Mouse (Mus musculus) ES-Bruce4 (cell line): ENCODE results near the gene Tsga10ip. TPM values are rescaled to one million over a fixed set of nuclear protein-coding genes. Genes with fewer than 3 reads are reported as not detected.

Experiments
- H3K27ac ChIP-seq: 2 replicates; pipeline ENCODE4 v1.5.1; 2012; ENCODE audit warnings: low read length, inconsistent platforms; ENCODE audit not compliant: insufficient read depth
- H3K27me3 ChIP-seq: 2 replicates; pipeline ENCODE4 v1.6.1; 2012; ENCODE audit warnings: mild to moderate bottlenecking, low read length, inconsistent platforms; ENCODE audit not compliant: control insufficient read depth, poor library complexity, insufficient read depth, severe bottlenecking
- H3K36me3 ChIP-seq: 2 replicates; pipeline ENCODE4 v1.6.1; 2012; ENCODE audit warnings: inconsistent platforms, mild to moderate bottlenecking, low read length, moderate library complexity; ENCODE audit not compliant: control insufficient read depth, poor library complexity, insufficient read depth, severe bottlenecking
- H3K4me1 ChIP-seq: one replicate; pipeline ENCODE4 v1.8.1; 2011; ENCODE audit warnings: low read length; ENCODE audit not compliant: control insufficient read depth, insufficient read depth
- H3K4me3 ChIP-seq: 2 replicates; pipeline ENCODE4 v1.5.1; 2011; ENCODE audit warnings: low read depth, mild to moderate bottlenecking, low read length
- H3K9ac ChIP-seq: 2 replicates; pipeline ENCODE4 v1.6.1; 2012; ENCODE audit warnings: low read depth, mild to moderate bottlenecking, inconsistent platforms; ENCODE audit not compliant: poor library complexity, severe bottlenecking
- H3K9me3 ChIP-seq: replicated peaks from 2 replicates; pipeline ENCODE4 v1.6.1; 2012; ENCODE audit warnings: mild to moderate bottlenecking, low read length, inconsistent platforms; ENCODE audit not compliant: control insufficient read depth, poor library complexity, insufficient read depth, severe bottlenecking
- CTCF ChIP-seq: IDR thresholded peaks from one replicate; pipeline ENCODE4 v1.8.1; 2011; ENCODE audit warnings: low read depth, low read length
- EP300 ChIP-seq: IDR thresholded peaks from 2 replicates; pipeline ENCODE4 v1.6.1; 2011; ENCODE audit warnings: low read depth, low read length; ENCODE audit not compliant: insufficient read depth
- POLR2A ChIP-seq: IDR thresholded peaks from one replicate; pipeline ENCODE4 v1.8.1; 2011; ENCODE audit warnings: low read length; ENCODE audit not compliant: insufficient read depth
- polyA plus RNA-seq: library from polyadenylated mRNA; stranded (reverse); fragments of >200 nt; gene quantifications from 2 replicates; pipeline ENCODE4 v1.2.4, GENCODE M21; 2011; ENCODE audit warnings: low read depth; ENCODE audit not compliant: missing spikeins, insufficient read depth, insufficient read length

Gene Tsga10ip
- polyA plus RNA-seq, 1 experiment, result not detected

GRCm38 (mm10) chr19:5348526-5349501 lies 53.5 kb downstream of the Tsga10ip start:
- no peaks in the 10 kb centered on the region for H3K4me1 ChIP-seq
- H3K27ac ChIP-seq, result no peak overlapping the region
- H3K4me3 ChIP-seq, result peak overlapping the region; percentile 64
- 0 out of 2 replicates have a peak overlapping the region, but pooled peaks have one; percentile 12 for H3K9ac ChIP-seq
- H3K9me3 ChIP-seq, result no peaks in the 10 kb centered on the region
- no peak for TF ChIP-seq EP300
- TF ChIP-seq CTCF, result peak; percentile 20
- TF ChIP-seq POLR2A, result no peak
- no peaks in the 10 kb centered on the region for H3K27me3 ChIP-seq
- no peaks in the 10 kb centered on the region for H3K36me3 ChIP-seq

DNA sequence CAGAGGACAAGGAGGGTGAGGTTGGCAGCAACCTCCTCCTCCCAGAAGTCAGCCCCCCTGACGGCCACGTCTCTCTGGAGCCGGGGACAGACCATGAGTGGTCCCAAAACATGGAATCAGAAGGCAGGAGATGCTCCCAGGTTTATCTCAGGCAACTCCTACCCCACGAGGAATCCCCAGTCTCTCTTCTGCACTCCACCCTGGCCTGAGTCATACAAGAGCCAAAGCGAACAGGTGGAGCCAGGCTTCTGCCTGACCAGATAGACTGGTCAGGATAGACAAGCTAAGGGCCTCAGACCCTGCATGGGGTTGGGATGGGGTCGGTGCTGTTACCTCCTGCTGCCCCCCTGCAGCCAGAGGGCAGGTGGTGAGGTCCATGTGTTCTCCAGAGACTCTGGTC lies 54.3 kb downstream of the Tsga10ip start:
- Histone ChIP-seq H3K9ac (no peak overlapping the region), H3K36me3 (no peaks in the 10 kb centered on the region), H3K4me1 (no peaks in the 10 kb centered on the region), H3K27me3 (no peaks in the 10 kb centered on the region), H3K4me3 (no peak overlapping the region), H3K9me3 (no peaks in the 10 kb centered on the region), H3K27ac (no peak overlapping the region)
- TF ChIP-seq POLR2A (no peak), EP300 (no peak), CTCF (no peak)

- Histone ChIP-seq H3K36me3 (no peaks in the 10 kb centered on the region), H3K4me3 (no peak overlapping the region), H3K4me1 (no peaks in the 10 kb centered on the region), H3K27ac (no peak overlapping the region), H3K9me3 (no peaks in the 10 kb centered on the region), H3K9ac (no peak overlapping the region), H3K27me3 (no peaks in the 10 kb centered on the region)
- TF ChIP-seq CTCF (no peak), POLR2A (no peak), EP300 (no peak)
These were observed 56.8 kb downstream of the Tsga10ip start for GRCm38 (mm10) chr19:5345297-5346131.

DNA sequence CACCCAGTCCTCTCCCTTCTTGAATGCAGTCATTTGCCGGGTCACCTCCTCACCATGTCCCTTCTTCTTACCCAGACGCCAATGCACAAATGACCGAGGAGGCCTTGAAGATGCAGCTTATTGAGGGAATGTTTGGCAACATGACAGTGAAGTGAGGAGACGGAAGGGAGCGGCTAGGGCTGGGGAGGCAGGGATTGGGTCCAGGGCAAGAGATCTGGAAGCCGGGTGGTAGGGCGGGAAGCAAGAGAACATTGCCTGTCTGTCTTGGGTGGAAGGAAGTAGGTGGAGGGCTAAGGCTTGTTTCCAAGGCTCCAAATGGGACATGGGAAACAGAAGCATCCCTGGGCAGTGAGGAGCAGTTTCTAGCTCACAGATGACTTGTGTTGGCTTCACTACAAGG lies 61.0 kb downstream of the Tsga10ip start:
- Histone ChIP-seq H3K9me3 (no peaks in the 10 kb centered on the region), H3K36me3 (no peaks in the 10 kb centered on the region), H3K9ac (no peak overlapping the region), H3K4me1 (no peaks in the 10 kb centered on the region), H3K27ac (no peak overlapping the region), H3K4me3 (no peak overlapping the region), H3K27me3 (no peaks in the 10 kb centered on the region)
- TF ChIP-seq EP300 (no peak), POLR2A (no peak), CTCF (no peak)

Other genes with a start within 250 kb of the Tsga10ip start
- gene Pacs1, start 129.4 kb downstream of the Tsga10ip start, polyA plus RNA-seq, result 18.3 and 22.0 TPM in 2 replicates
- 179 and 185 TPM in 2 replicates for gene Sf3b2, start 107.1 kb downstream of the Tsga10ip start, polyA plus RNA-seq
- gene Gal3st3, start 104.2 kb downstream of the Tsga10ip start, polyA plus RNA-seq, result 2.5 and 2.9 TPM in 2 replicates
- gene Catsper1, start 66.8 kb downstream of the Tsga10ip start, polyA plus RNA-seq, result not detected in 2 replicates
- gene Cst6, start 53.0 kb downstream of the Tsga10ip start, polyA plus RNA-seq, result 0.62 and 1.6 TPM in 2 replicates
- 33.1 and 36.6 TPM in 2 replicates for gene Eif1ad, start 35.8 kb downstream of the Tsga10ip start, polyA plus RNA-seq
- gene Banf1, start 35.4 kb downstream of the Tsga10ip start, polyA plus RNA-seq, result 370 and 395 TPM in 2 replicates
- gene Sart1, start 13.8 kb downstream of the Tsga10ip start, polyA plus RNA-seq, result 49.1 and 67.8 TPM in 2 replicates
- 138 and 154 TPM in 2 replicates for gene Drap1, start 22.5 kb upstream of the Tsga10ip start, polyA plus RNA-seq
- gene AI837181, start 22.6 kb upstream of the Tsga10ip start, polyA plus RNA-seq, result 17.5 and 21.9 TPM in 2 replicates
- 1.3 and 2.3 TPM in 2 replicates for gene Fosl1, start 45.0 kb upstream of the Tsga10ip start, polyA plus RNA-seq
- gene Ccdc85b, start 55.4 kb upstream of the Tsga10ip start, polyA plus RNA-seq, result 3.3 and 4.2 TPM in 2 replicates
- gene Fibp, start 58.1 kb upstream of the Tsga10ip start, polyA plus RNA-seq, result 37.7 and 47.6 TPM in 2 replicates
- gene Ctsw, start 66.0 kb upstream of the Tsga10ip start, polyA plus RNA-seq, result 1.2 and 1.6 TPM in 2 replicates
- gene Efemp2, start 71.4 kb upstream of the Tsga10ip start, polyA plus RNA-seq, result 21.5 and 24.6 TPM in 2 replicates
- gene Mus81, start 85.9 kb upstream of the Tsga10ip start, polyA plus RNA-seq, result 14.4 and 19.6 TPM in 2 replicates
- gene Cfl1, start 87.9 kb upstream of the Tsga10ip start, polyA plus RNA-seq, result 878 and 879 TPM in 2 replicates
- 0.99 and 1.5 TPM in 2 replicates for gene 1700020D05Rik, start 101.3 kb upstream of the Tsga10ip start, polyA plus RNA-seq
- 6.4 and 7.7 TPM in 2 replicates for gene Snx32, start 108.0 kb upstream of the Tsga10ip start, polyA plus RNA-seq
- 0.46 and 0.52 TPM in 2 replicates for gene Ovol1, start 158.1 kb upstream of the Tsga10ip start, polyA plus RNA-seq
- gene Ap5b1, start 165.5 kb upstream of the Tsga10ip start, polyA plus RNA-seq, result 1.9 TPM in 2 replicates
- 47.2 and 56.5 TPM in 2 replicates for gene Rnaseh2c, start 199.3 kb upstream of the Tsga10ip start, polyA plus RNA-seq
- gene Kat5, start 207.7 kb upstream of the Tsga10ip start, polyA plus RNA-seq, result 50.9 and 65.5 TPM in 2 replicates
- gene Rela, start 235.0 kb upstream of the Tsga10ip start, polyA plus RNA-seq, result 28.5 and 32.9 TPM in 2 replicates